Mouse (Mus musculus): Measurements from ENCODE around the gene Cyp1a2. TPM values are rescaled to one million over a fixed set of nuclear protein-coding genes. Genes with fewer than 3 reads are reported as not detected.

Cyp1a2 gene
- total and polyA plus RNA-seq, 3 experiments, result not detected

DNA sequence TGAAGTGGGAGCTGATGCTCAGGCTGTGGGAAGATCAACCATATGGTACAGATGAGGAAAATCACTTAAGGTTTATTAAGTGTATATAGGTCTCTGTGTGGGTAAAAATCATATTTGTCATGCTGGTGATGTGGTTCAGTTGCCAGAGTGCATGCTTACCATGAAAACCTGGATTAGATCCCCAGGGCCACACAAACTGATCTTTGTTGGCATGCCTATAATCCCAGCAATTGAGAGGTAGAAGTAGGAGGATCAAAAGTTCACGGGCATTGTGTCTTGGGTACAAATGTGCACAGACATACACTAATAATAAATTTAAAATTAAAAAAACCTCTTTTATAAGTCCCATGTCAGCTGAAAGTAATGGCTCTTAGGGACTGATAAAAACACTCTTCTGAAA, 38.9 kb upstream of the Cyp1a2 start:
- dilution Hi-C loops (cut with MboI; ENCODE audit: extremely low pct_ligation_motif_present, extremely low pct_unique_long_range_greater_than_20kb, low sequenced_read_pairs) (no loop called here), in situ Hi-C loops (cut with MboI; ENCODE audit: low pct_ligation_motif_present, low pct_unique_long_range_greater_than_20kb, low sequenced_read_pairs) (no loop called here)
- Histone ChIP-seq H3K4me3 (replicated peaks in 1 of 3; ENCODE audit: low read depth in 2 of 3, low read length in 2 of 3, poor library complexity in 1 of 3) (no peak overlapping the region), H3K79me2 (replicated peaks; ENCODE audit: control insufficient read depth, extremely low read depth, insufficient read depth, poor library complexity, severe bottlenecking) (peaks cover 10% of the 10 kb centered on the region; the same call in 1 of the 2 replicates), H3K9ac (ENCODE audit: insufficient read depth, low read depth) (no peak overlapping the region), H3K9me3 (replicated peaks; ENCODE audit: low read length) (no peaks in the 10 kb centered on the region), H3K27me3 (replicated peaks) (no peaks in the 10 kb centered on the region), H3K4me2 (ENCODE audit: insufficient read depth, low read depth, poor library complexity, severe bottlenecking) (no peak overlapping the region), H3K27ac (ENCODE audit: insufficient read depth, low read depth) (no peak overlapping the region), H3K36me3 (replicated peaks in 1 of 2; ENCODE audit: control insufficient read depth in 1 of 2, insufficient read depth in 1 of 2, low read length in 1 of 2) (peaks cover 43 to 87% of the 10 kb centered on the region in 2 experiments), H3K4me1 (ENCODE audit: control insufficient read depth in 1 of 2, insufficient read depth in 2 of 2) (no peaks in the 10 kb centered on the region)
- no peak for DNase-seq (ENCODE audit: extremely low read depth)
- no peak for TF ChIP-seq ETS1 (conservative IDR thresholded peaks at IDR 0.05; ENCODE audit: low read depth, low read length)
- no peak for TF ChIP-seq TBP (conservative IDR thresholded peaks at IDR 0.05; ENCODE audit: low read depth, low read length)
- TF ChIP-seq RCOR1 (conservative IDR thresholded peaks at IDR 0.05; ENCODE audit: low read depth, low read length), result no peak
- no peak for TF ChIP-seq ZNF384 (IDR thresholded peaks at IDR 0.05; ENCODE audit: low read depth, low read length)
- TF ChIP-seq NRF1 (IDR thresholded peaks at IDR 0.05; ENCODE audit: low read depth, low read length), result no peak
- no peak for TF ChIP-seq TCF12 (IDR thresholded peaks at IDR 0.05; ENCODE audit: low read depth, low read length)
- no peak for TF ChIP-seq UBTF (IDR thresholded peaks at IDR 0.05; ENCODE audit: low read depth, low read length)
- no peak for TF ChIP-seq MXI1 (IDR thresholded peaks at IDR 0.05; ENCODE audit: low read depth, low read length)
- TF ChIP-seq GABPA (IDR thresholded peaks at IDR 0.05; ENCODE audit: insufficient replicate concordance, low read depth, low read length), result no peak
- TF ChIP-seq HCFC1 (IDR thresholded peaks at IDR 0.05; ENCODE audit: low read depth, low read length), result no peak
- TF ChIP-seq POLR2AphosphoS2 (IDR thresholded peaks at IDR 0.05; ENCODE audit: low read depth, low read length), result no peak
- no peak for TF ChIP-seq SMC3 (IDR thresholded peaks at IDR 0.05; ENCODE audit: low read depth, low read length)
- TF ChIP-seq MEF2A (IDR thresholded peaks at IDR 0.05; ENCODE audit: borderline replicate concordance, low read depth, low read length), result no peak
- no peak for TF ChIP-seq IRF4 (IDR thresholded peaks at IDR 0.05; ENCODE audit: low read depth, low read length)
- no peak for TF ChIP-seq POLR2A (IDR thresholded peaks at IDR 0.05; ENCODE audit: low read depth, low read length)
- no peak for TF ChIP-seq ZC3H11A (IDR thresholded peaks at IDR 0.05; ENCODE audit: low read depth, low read length)
- no peak for TF ChIP-seq RAD21 (IDR thresholded peaks at IDR 0.05; ENCODE audit: low read depth, low read length)

- TF ChIP-seq UBTF (IDR thresholded peaks at IDR 0.05; ENCODE audit: low read depth, low read length), result no peak
- TF ChIP-seq NELFE (IDR thresholded peaks at IDR 0.05; ENCODE audit: low read depth, low read length), result no peak
- no peak for TF ChIP-seq E2F4 (IDR thresholded peaks at IDR 0.05; ENCODE audit: insufficient replicate concordance, low read depth, low read length)
- no peak for TF ChIP-seq GABPA (IDR thresholded peaks at IDR 0.05; ENCODE audit: insufficient replicate concordance, low read depth, low read length)
- no peak for TF ChIP-seq ETS1 (conservative IDR thresholded peaks at IDR 0.05; ENCODE audit: low read depth, low read length)
- no peak for TF ChIP-seq PAX5 (IDR thresholded peaks at IDR 0.05; ENCODE audit: low read length)
- TF ChIP-seq KAT2A (IDR thresholded peaks at IDR 0.05; ENCODE audit: insufficient replicate concordance, low read length), result no peak
- no peak for TF ChIP-seq NRF1 (IDR thresholded peaks at IDR 0.05; ENCODE audit: low read depth, low read length)
- H3K79me2 ChIP-seq (replicated peaks; ENCODE audit: control insufficient read depth, extremely low read depth, insufficient read depth, poor library complexity, severe bottlenecking), result peaks cover 10% of the 10 kb centered on the region; the same call in 1 of the 2 replicates
- H3K4me1 ChIP-seq (ENCODE audit: control insufficient read depth in 1 of 2, insufficient read depth in 2 of 2), result no peaks in the 10 kb centered on the region
- no peaks in the 10 kb centered on the region for H3K27me3 ChIP-seq (replicated peaks)
- peaks cover 42 to 85% of the 10 kb centered on the region in 2 experiments for H3K36me3 ChIP-seq (replicated peaks in 1 of 2; ENCODE audit: control insufficient read depth in 1 of 2, insufficient read depth in 1 of 2, low read length in 1 of 2)
- no peak overlapping the region for H3K4me3 ChIP-seq (replicated peaks in 1 of 3; ENCODE audit: low read depth in 2 of 3, low read length in 2 of 3, poor library complexity in 1 of 3)
- no peak overlapping the region for H3K4me2 ChIP-seq (ENCODE audit: insufficient read depth, low read depth, poor library complexity, severe bottlenecking)
- in situ Hi-C loops (cut with MboI; ENCODE audit: low pct_ligation_motif_present, low pct_unique_long_range_greater_than_20kb, low sequenced_read_pairs), result no loop called here
- no peak overlapping the region for H3K9ac ChIP-seq (ENCODE audit: insufficient read depth, low read depth)
- dilution Hi-C loops (cut with MboI; ENCODE audit: extremely low pct_ligation_motif_present, extremely low pct_unique_long_range_greater_than_20kb, low sequenced_read_pairs), result no loop called here
- no peaks in the 10 kb centered on the region for H3K9me3 ChIP-seq (replicated peaks; ENCODE audit: low read length)
- H3K27ac ChIP-seq (ENCODE audit: insufficient read depth, low read depth), result no peak overlapping the region
- DNase-seq (ENCODE audit: extremely low read depth), result no peak
These were observed 37.2 kb upstream of the Cyp1a2 start for GRCm38 (mm10) chr9:57720736-57721135.

Data from CH12.LX (cell line).